Mouse (Mus musculus) cortical plate, adult 2 months (tissue): ENCODE results near the gene Klhl29. TPM values are rescaled to one million over a fixed set of nuclear protein-coding genes. Genes with fewer than 3 reads are reported as not detected.

ENCODE experiments used
- H3K27ac ChIP-seq: fragments of 200-500 bp; 2 replicates; pipeline ENCODE4 v1.5.1; 2012; ENCODE audit warnings: low read length, control low read depth, inconsistent platforms; ENCODE audit not compliant: insufficient read depth
- H3K4me1 ChIP-seq: fragments of 200-500 bp; 2 replicates; pipeline ENCODE4 v1.6.1; 2011; ENCODE audit warnings: low read length; ENCODE audit not compliant: control insufficient read depth, insufficient read depth
- H3K4me3 ChIP-seq: fragments of 200-500 bp; 2 replicates; pipeline ENCODE4 v1.5.1; 2011; ENCODE audit warnings: mild to moderate bottlenecking, low read length, control low read depth; ENCODE audit not compliant: insufficient read depth
- CTCF ChIP-seq: fragments of 200-500 bp; IDR thresholded peaks from 2 replicates; pipeline ENCODE4 v1.5.1; 2011; ENCODE audit warnings: mild to moderate bottlenecking, control low read depth, low read length; ENCODE audit not compliant: insufficient read depth; ENCODE audit errors: extremely low read depth
- POLR2A ChIP-seq: fragments of 200-500 bp; IDR thresholded peaks from 2 replicates; pipeline ENCODE4 v1.6.1; 2011; ENCODE audit warnings: mild to moderate bottlenecking, low read length, control low read depth; ENCODE audit not compliant: insufficient read depth; ENCODE audit errors: extremely low read depth
- polyA plus RNA-seq: library from polyadenylated mRNA; depleted of rRNA; stranded (reverse); fragments of >200 nt; gene quantifications from 2 replicates; pipeline ENCODE4 v1.2.3, GENCODE M21; 2012

The Klhl29 gene
- polyA plus RNA-seq, 1 experiment = 26.9 TPM

- no peak overlapping the region for H3K27ac ChIP-seq
- TF ChIP-seq POLR2A = no peak
- no peak for TF ChIP-seq CTCF
- H3K4me3 ChIP-seq = no peak overlapping the region
- H3K4me1 ChIP-seq = peaks cover 17% of the 10 kb centered on the region
These were observed 249.6 kb downstream of the Klhl29 start for GRCm38 (mm10) chr12:5125907-5126306.

GRCm38 (mm10) chr12:5122972-5123371 lies 252.5 kb downstream of the Klhl29 start:
- H3K27ac ChIP-seq = peak overlapping the region; percentile 54; the same call in 1 of the 2 replicates
- peaks cover 17% of the 10 kb centered on the region for H3K4me1 ChIP-seq
- TF ChIP-seq CTCF (no peak), POLR2A (no peak)
- no peak overlapping the region for H3K4me3 ChIP-seq

GRCm38 (mm10) chr12:5120249-5120648 lies 255.2 kb downstream of the Klhl29 start:
- Histone ChIP-seq H3K27ac (peak overlapping the region; percentile 32), H3K4me1 (peaks cover 12% of the 10 kb centered on the region), H3K4me3 (no peak overlapping the region)
- TF ChIP-seq POLR2A (no peak), CTCF (no peak)

GRCm38 (mm10) chr12:5119726-5120125 lies 255.8 kb downstream of the Klhl29 start:
- TF ChIP-seq POLR2A (peak; percentile 38; the same call in 1 of the 2 replicates), CTCF (no peak)
- Histone ChIP-seq H3K4me3 (peak overlapping the region; percentile 21), H3K4me1 (peaks cover 11% of the 10 kb centered on the region), H3K27ac (peak overlapping the region; percentile 32)

GRCm38 (mm10) chr12:5119286-5119685 lies 256.2 kb downstream of the Klhl29 start:
- Histone ChIP-seq H3K27ac (no peak overlapping the region; the same call in 1 of the 2 replicates), H3K4me1 (peaks cover 10% of the 10 kb centered on the region)
- no peak for TF ChIP-seq POLR2A
- TF ChIP-seq CTCF = no peak

GRCm38 (mm10) chr12:5116605-5117004 lies 258.9 kb downstream of the Klhl29 start:
- H3K4me1 ChIP-seq = peaks cover 5% of the 10 kb centered on the region
- no peak for TF ChIP-seq CTCF
- TF ChIP-seq POLR2A = no peak
- no peak overlapping the region for H3K27ac ChIP-seq
- no peak overlapping the region for H3K4me3 ChIP-seq

More at GRCm38 (mm10) chr12:5119286-5119685, 256.2 kb downstream of the Klhl29 start:
- peak overlapping the region; percentile 21 for H3K4me3 ChIP-seq

GRCm38 (mm10) chr12:5114631-5115030 lies 260.9 kb downstream of the Klhl29 start:
- TF ChIP-seq POLR2A (no peak), CTCF (no peak)

GRCm38 (mm10) chr12:5111343-5111742 lies 264.1 kb downstream of the Klhl29 start:
- TF ChIP-seq CTCF = no peak
- no peak for TF ChIP-seq POLR2A
- H3K4me3 ChIP-seq = no peak overlapping the region
- H3K27ac ChIP-seq = no peak overlapping the region
- peaks cover 2% of the 10 kb centered on the region for H3K4me1 ChIP-seq

More at GRCm38 (mm10) chr12:5114631-5115030, 260.9 kb downstream of the Klhl29 start:
- Histone ChIP-seq H3K27ac (no peak overlapping the region), H3K4me3 (no peak overlapping the region), H3K4me1 (peaks cover 2% of the 10 kb centered on the region)

- no peak overlapping the region for H3K4me3 ChIP-seq
- no peak for TF ChIP-seq CTCF
- TF ChIP-seq POLR2A = no peak
- H3K4me1 ChIP-seq = no peaks in the 10 kb centered on the region
- no peak overlapping the region for H3K27ac ChIP-seq
These were observed 266.9 kb downstream of the Klhl29 start for GRCm38 (mm10) chr12:5108613-5109012.

- Histone ChIP-seq H3K4me1 (no peaks in the 10 kb centered on the region), H3K4me3 (no peak overlapping the region), H3K27ac (no peak overlapping the region)
- no peak for TF ChIP-seq POLR2A
- TF ChIP-seq CTCF = no peak
These were observed 267.7 kb downstream of the Klhl29 start for GRCm38 (mm10) chr12:5107795-5108194.

- TF ChIP-seq POLR2A (no peak), CTCF (no peak)
- no peak overlapping the region for H3K27ac ChIP-seq
These were observed 270.9 kb downstream of the Klhl29 start for GRCm38 (mm10) chr12:5104422-5105052.

More at GRCm38 (mm10) chr12:5104422-5105052, 270.9 kb downstream of the Klhl29 start:
- Histone ChIP-seq H3K4me3 (no peak overlapping the region), H3K4me1 (no peaks in the 10 kb centered on the region)
